Mouse (Mus musculus) lung, embryonic 15.5 days (tissue): ENCODE data around the gene Selplg. TPM values are rescaled to one million over a fixed set of nuclear protein-coding genes. Genes with fewer than 3 reads are reported as not detected.

Experiments
- ATAC-seq: fragments of 200-750 bp; cut with Nextera tagmentation; 2 replicates; pipeline ENCODE4 v1.8.0; 2017; ENCODE audit warnings: moderate number of reproducible peaks, borderline replicate concordance; ENCODE audit not compliant: low FRiP score, low TSS enrichment; ENCODE audit errors: extremely low read depth
- H3K27ac ChIP-seq: fragments of 300-500 bp; sonication (generic); 2 replicates; pipeline ENCODE4 v1.5.1; 2015; ENCODE audit warnings: moderate library complexity, mild to moderate bottlenecking, inconsistent platforms
- H3K27me3 ChIP-seq: fragments of 300-500 bp; sonication (generic); 2 replicates; pipeline ENCODE4 v1.6.1; 2015; ENCODE audit warnings: inconsistent platforms
- H3K36me3 ChIP-seq: fragments of 300-500 bp; sonication (generic); 2 replicates; pipeline ENCODE4 v1.6.1; 2015; ENCODE audit warnings: inconsistent platforms
- H3K4me1 ChIP-seq: fragments of 300-500 bp; sonication (generic); 2 replicates; pipeline ENCODE4 v1.6.1; 2015; ENCODE audit warnings: inconsistent platforms
- H3K4me2 ChIP-seq: fragments of 300-500 bp; sonication (generic); 2 replicates; pipeline ENCODE4 v1.6.1; 2015; ENCODE audit warnings: inconsistent platforms, mild to moderate bottlenecking, moderate library complexity
- H3K4me3 ChIP-seq: fragments of 300-500 bp; sonication (generic); 2 replicates; pipeline ENCODE4 v1.5.1; 2015; ENCODE audit warnings: mild to moderate bottlenecking, inconsistent platforms
- H3K9ac ChIP-seq: fragments of 300-500 bp; sonication (generic); 2 replicates; pipeline ENCODE4 v1.6.1; 2015; ENCODE audit warnings: inconsistent platforms
- H3K9me3 ChIP-seq: fragments of 300-500 bp; sonication (generic); 2 replicates; pipeline ENCODE4 v1.6.1; 2016; ENCODE audit warnings: inconsistent platforms
- WGBS: fragments of 180-500 bp; shearing (Covaris S2); methylation state at CpG from one replicate; pipeline ENCODE4 v1.1.7; 2015; 5-methylcytosine and 5-hydroxymethylcytosine counted together
- polyA plus RNA-seq: library from polyadenylated mRNA; unstranded; fragments of >200 nt; fragmentation: Nextera tagmentation; extraction: Ambion mirVana; gene quantifications from 2 replicates; pipeline ENCODE4 v1.2.1, GENCODE M21; 2015

Selplg gene
- polyA plus RNA-seq, 1 experiment from 2014 or later: 8.2 TPM

DNA sequence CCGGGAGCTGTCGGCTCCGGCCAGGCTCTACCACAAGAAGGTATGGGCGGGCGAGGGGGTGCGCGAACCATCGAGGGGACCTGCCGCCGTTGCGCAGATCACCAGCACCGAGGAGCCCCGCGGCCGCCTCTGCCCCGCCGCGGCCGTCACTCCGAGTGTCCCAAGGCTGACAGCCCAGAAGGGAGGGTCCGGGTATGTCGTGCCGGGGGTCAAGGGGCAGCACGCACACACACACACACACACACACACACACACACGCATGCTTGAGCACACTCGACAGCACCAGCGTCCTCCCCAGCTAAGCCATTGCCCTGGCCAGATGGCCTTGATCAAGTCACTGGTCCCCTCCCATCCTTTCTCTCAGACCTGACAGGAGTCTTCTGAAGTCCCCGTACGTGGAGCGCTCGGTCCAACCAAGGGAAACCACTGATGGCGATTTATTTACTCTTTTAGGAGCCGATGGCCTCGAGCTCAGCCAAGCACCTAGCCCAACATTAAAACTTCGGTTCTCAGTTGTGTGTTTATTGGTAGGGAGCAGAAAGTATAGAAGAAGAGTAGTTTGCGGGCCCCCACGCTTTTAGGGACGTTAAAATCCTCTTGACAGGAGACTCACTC is 59.4 kb downstream of the Selplg start:
- Histone ChIP-seq H3K4me1 (peaks cover 26% of the 10 kb centered on the region), H3K27me3 (no peaks in the 10 kb centered on the region), H3K27ac (peak overlapping the region; percentile 5; the same call in 1 of the 2 replicates), H3K9me3 (no peaks in the 10 kb centered on the region), H3K4me2 (peak overlapping the region; percentile 89), H3K9ac (peak overlapping the region; percentile 57), H3K36me3 (peaks cover 39% of the 10 kb centered on the region), H3K4me3 (peak overlapping the region; percentile 99)
- under 1% methylated on average over 35 of the region's 38 CpGs for WGBS
- peak; percentile 32 for ATAC-seq

DNA sequence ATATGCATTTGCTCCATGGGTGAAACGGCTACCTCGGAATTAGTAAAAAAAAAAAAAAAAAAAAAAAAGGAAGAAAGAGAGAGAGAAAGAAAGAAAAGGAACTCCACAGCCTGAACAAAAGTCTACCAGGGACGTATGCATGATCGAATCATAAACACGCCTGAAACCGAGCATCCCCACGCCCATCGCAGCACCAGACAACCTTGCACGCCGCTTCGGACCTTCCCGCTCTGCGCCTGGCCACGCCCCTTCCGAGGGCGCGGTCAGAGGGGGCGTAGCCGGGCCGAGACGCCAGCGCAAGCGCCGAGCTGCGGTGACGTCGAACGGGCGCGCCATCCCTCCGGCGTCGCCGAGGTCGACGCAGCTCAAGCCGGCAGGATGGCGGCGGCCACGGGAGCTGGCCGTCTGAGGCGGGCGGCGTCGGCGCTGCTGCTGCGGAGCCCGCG is 60.0 kb downstream of the Selplg start, which contains the start of the genes Sart3 and Iscu:
Gene Sart3 (minus strand): TSS at position 61 of the 446 bp plus-strand sequence.
Gene Iscu (plus strand): TSS at position 299 of the 446 bp plus-strand sequence.
- peak within 1 kb of the TSS; percentile 94 for H3K9ac ChIP-seq
- peak within 1 kb of the TSS; percentile 99 for H3K4me3 ChIP-seq
- peak within 1 kb of the TSS; percentile 89 for H3K4me2 ChIP-seq
- no peaks in the 10 kb centered on the region for H3K9me3 ChIP-seq
- peaks cover 26% of the 10 kb centered on the region for H3K4me1 ChIP-seq
- ATAC-seq: peak; percentile 87
- peak within 1 kb of the TSS; percentile 96 for H3K27ac ChIP-seq
- peaks cover 43% of the 10 kb centered on the region for H3K36me3 ChIP-seq
- no peaks in the 10 kb centered on the region for H3K27me3 ChIP-seq
- WGBS: under 1% methylated on average over 49 of the region's 49 CpGs

DNA sequence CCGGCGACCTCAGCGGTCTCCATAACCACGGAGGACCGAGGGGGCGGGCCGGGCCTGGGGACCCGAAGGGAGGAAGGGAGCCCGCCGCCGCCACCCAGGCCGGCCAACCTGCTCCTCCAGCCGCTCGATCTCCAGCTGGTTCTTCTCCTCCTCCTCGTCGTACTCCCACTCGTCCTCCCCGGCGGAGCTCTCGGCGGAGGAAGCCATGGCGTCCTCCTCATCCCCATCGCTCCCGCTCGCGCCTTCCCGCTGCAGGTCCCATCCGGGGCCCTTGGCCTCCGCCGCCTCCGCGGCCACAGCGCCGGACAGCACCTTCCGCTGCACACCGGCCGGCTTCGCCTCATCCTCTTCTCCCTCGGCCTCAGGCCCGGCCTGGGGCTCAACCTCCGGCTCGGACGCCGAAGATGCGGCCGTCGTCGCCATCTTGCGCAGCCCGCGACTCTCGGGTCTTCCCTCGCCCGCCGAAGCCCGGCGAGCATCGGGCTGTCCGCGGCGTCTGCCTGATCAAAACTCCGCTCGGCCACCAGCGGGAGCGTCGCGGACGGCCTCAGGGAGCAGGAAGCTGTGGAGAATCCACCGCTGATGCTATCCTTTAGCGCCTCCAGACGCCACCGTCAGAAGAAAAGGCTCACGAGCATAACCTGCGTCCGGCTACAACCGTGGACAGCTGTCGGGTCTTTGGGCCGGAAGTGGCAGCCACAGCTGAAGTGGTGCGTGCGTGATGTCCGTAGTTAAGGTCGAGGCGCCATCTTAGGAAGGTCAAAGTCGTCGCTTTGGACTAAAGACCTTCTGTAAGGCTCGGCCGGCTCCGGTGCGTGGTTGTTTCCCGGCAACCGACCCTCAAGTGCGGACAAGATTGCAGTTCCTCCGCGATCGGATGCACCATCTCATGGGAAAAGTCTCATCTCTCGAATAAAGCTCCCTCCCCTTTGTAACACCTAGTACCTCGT is 61.0 kb downstream of the Selplg start:
- Histone ChIP-seq H3K9me3 (no peaks in the 10 kb centered on the region), H3K9ac (peak overlapping the region; percentile 94), H3K4me3 (peak overlapping the region; percentile 99), H3K27me3 (no peaks in the 10 kb centered on the region), H3K4me2 (peak overlapping the region; percentile 89), H3K4me1 (peaks cover 26% of the 10 kb centered on the region), H3K27ac (peak overlapping the region; percentile 96), H3K36me3 (peaks cover 43% of the 10 kb centered on the region)
- peak; percentile 87 for ATAC-seq
- under 1% methylated on average over 95 of the region's 97 CpGs for WGBS

DNA sequence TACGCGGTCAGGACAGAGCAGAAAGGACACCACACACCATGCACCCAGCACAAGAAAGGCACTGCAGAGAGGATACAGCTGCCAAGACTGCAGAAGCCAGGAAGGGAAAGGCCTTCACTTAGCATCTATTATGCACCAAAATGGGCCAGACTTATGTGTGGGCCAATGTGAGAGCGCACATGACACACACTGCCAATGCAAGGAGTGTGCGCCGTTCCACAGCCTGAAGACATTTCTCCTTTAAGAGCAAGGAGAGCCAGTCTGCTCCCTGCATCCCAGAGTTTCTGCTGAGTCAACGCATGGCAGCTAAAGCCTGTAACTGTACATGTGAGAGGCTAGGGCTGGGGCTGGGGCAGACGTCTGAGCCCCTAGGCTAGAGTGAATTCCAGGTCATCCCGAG is 63.6 kb downstream of the Selplg start:
- no peak for ATAC-seq
- H3K9ac ChIP-seq: no peak overlapping the region
- H3K36me3 ChIP-seq: peaks cover 32% of the 10 kb centered on the region
- peaks cover 23% of the 10 kb centered on the region for H3K4me1 ChIP-seq
- H3K9me3 ChIP-seq: no peaks in the 10 kb centered on the region
- H3K27me3 ChIP-seq: no peaks in the 10 kb centered on the region
- H3K4me3 ChIP-seq: no peak overlapping the region
- H3K27ac ChIP-seq: no peak overlapping the region
- 88% methylated on average over 8 of the region's 8 CpGs for WGBS
- no peak overlapping the region for H3K4me2 ChIP-seq

Other genes starting within 250 kb of the Selplg start
- 17.5 and 21.4 TPM in 2 replicates for gene Cmklr1, start 182.2 kb downstream of the Selplg start, polyA plus RNA-seq
- 0.24 TPM in 1 of 2 replicates, not detected in the other for gene 1700069L16Rik, start 107.9 kb downstream of the Selplg start, polyA plus RNA-seq
- gene Ficd, start 96.8 kb downstream of the Selplg start, polyA plus RNA-seq: 5.4 and 6.6 TPM in 2 replicates
- 55.4 and 58.8 TPM in 2 replicates for gene Sart3, start 60.1 kb downstream of the Selplg start, polyA plus RNA-seq
- gene Iscu, start 59.9 kb downstream of the Selplg start, polyA plus RNA-seq: 108 and 111 TPM in 2 replicates
- gene Tmem119, start 32.1 kb downstream of the Selplg start, polyA plus RNA-seq: 47.0 and 48.1 TPM in 2 replicates
- gene Coro1c, start 76.1 kb upstream of the Selplg start, polyA plus RNA-seq: 143 and 144 TPM in 2 replicates
- gene Ssh1, start 161.2 kb upstream of the Selplg start, polyA plus RNA-seq: 15.7 and 16.6 TPM in 2 replicates
- not detected in 2 replicates for gene Dao, start 171.1 kb upstream of the Selplg start, polyA plus RNA-seq
- gene Usp30, start 232.8 kb upstream of the Selplg start, polyA plus RNA-seq: 11.4 and 13.2 TPM in 2 replicates